ENCODE assay signal across 19 mouse cellular contexts in the genomic region with DNA sequence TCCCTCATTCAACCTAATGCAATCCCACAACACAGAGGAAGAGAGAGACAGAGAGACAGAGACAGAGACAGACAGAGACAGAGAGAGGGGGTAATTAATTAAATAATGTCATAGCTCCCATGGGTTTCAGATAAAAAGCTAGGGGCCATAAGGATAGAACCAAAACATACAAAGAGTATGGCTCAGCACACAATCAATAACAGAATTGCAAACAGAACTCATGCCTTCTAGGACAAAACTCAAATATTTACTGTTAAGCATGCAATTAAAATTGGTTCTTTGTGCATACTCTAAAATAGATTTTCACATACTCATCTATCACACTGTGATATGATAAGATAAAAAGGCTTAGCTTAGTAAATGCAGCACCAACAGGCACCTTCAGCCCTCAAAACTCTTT. TPM values are rescaled to one million over a fixed set of nuclear protein-coding genes. Genes with fewer than 3 reads are reported as not detected.
DNase-seq lines count a peak whose midpoint lies in the region; ATAC-seq lines count a peak whose summit lies in the region.
"Had no signal": no experiment of that assay in that cellular context is flagged by ENCODE, and none has a peak within 500 bp of the region (broad histone marks: within the 10 kb centered on the region; RNA-seq: fewer than 3 reads in every experiment).

No protein-coding gene starts in this region.

- H3K27me3 ChIP-seq in intestine, embryonic 15.5 days (replicated peaks): no peaks in the 10 kb centered on the region
- no peaks in the 10 kb centered on the region for H3K27me3 ChIP-seq in intestine, embryonic 16.5 days (replicated peaks; ENCODE audit: control insufficient read depth, insufficient read depth, low read length)
- H3K27me3 ChIP-seq in stomach, embryonic 15.5 days (replicated peaks): no peaks in the 10 kb centered on the region
- no peaks in the 10 kb centered on the region for H3K27me3 ChIP-seq in stomach, embryonic 16.5 days (ENCODE audit: control insufficient read depth, insufficient read depth, low read length)
- H3K27me3 ChIP-seq: forebrain, embryonic 13.5 days; forebrain, embryonic 15.5 days had no signal

- H3K4me3 ChIP-seq in intestine, embryonic 15.5 days (replicated peaks): no peak overlapping the region
- no peak overlapping the region for H3K4me3 ChIP-seq in intestine, embryonic 16.5 days (ENCODE audit: low read length)
- no peak overlapping the region for H3K4me3 ChIP-seq in stomach, embryonic 15.5 days (replicated peaks)
- no peak overlapping the region for H3K4me3 ChIP-seq in stomach, embryonic 16.5 days (replicated peaks; ENCODE audit: low read length)
- H3K4me3 ChIP-seq: embryonic facial prominence, embryonic 10.5 days; embryonic facial prominence, embryonic 12.5 days; forebrain, embryonic 13.5 days; forebrain, embryonic 15.5 days had no signal

- no peak overlapping the region for H3K9ac ChIP-seq in intestine, embryonic 15.5 days
- H3K9ac ChIP-seq in intestine, embryonic 16.5 days (ENCODE audit: low read depth, low read length): no peak overlapping the region
- H3K9ac ChIP-seq in stomach, embryonic 15.5 days: no peak overlapping the region
- H3K9ac ChIP-seq in stomach, embryonic 16.5 days (ENCODE audit: low read length): no peak overlapping the region
- H3K9ac ChIP-seq: embryonic facial prominence, embryonic 12.5 days; forebrain, embryonic 13.5 days; forebrain, embryonic 15.5 days; forebrain, postnatal 0 days had no signal

- no peaks in the 10 kb centered on the region for H3K4me1 ChIP-seq in intestine, embryonic 15.5 days (replicated peaks)
- H3K4me1 ChIP-seq in intestine, embryonic 16.5 days (ENCODE audit: control insufficient read depth, insufficient read depth, low read length): no peaks in the 10 kb centered on the region
- no peaks in the 10 kb centered on the region for H3K4me1 ChIP-seq in stomach, embryonic 15.5 days
- H3K4me1 ChIP-seq in stomach, embryonic 16.5 days (ENCODE audit: control insufficient read depth, insufficient read depth, low read length): no peaks in the 10 kb centered on the region
- H3K4me1 ChIP-seq: embryonic facial prominence, embryonic 12.5 days; forebrain, embryonic 13.5 days had no signal

- no peaks in the 10 kb centered on the region for H3K9me3 ChIP-seq in intestine, embryonic 15.5 days
- no peaks in the 10 kb centered on the region for H3K9me3 ChIP-seq in intestine, embryonic 16.5 days (ENCODE audit: control insufficient read depth, low read length)
- no peaks in the 10 kb centered on the region for H3K9me3 ChIP-seq in stomach, embryonic 15.5 days
- no peaks in the 10 kb centered on the region for H3K9me3 ChIP-seq in stomach, embryonic 16.5 days (replicated peaks; ENCODE audit: control insufficient read depth, low read length)
- H3K9me3 ChIP-seq: embryonic facial prominence, embryonic 10.5 days; embryonic facial prominence, embryonic 12.5 days; forebrain, embryonic 13.5 days; forebrain, embryonic 15.5 days had no signal

- 0 out of 2 replicates have a peak, but pooled peaks have one; percentile 8 for ATAC-seq in intestine, embryonic 15.5 days
- no peak for ATAC-seq in intestine, embryonic 16.5 days
- peak; percentile 40; the same call in 1 of the 2 replicates for ATAC-seq in stomach, embryonic 15.5 days (ENCODE audit: insufficient read depth, low FRiP score, low read depth)
- ATAC-seq in stomach, embryonic 16.5 days (ENCODE audit: insufficient read depth, low FRiP score): peak; percentile 57; the same call in 1 of the 2 replicates
- ATAC-seq: forebrain, embryonic 13.5 days; forebrain, embryonic 15.5 days; forebrain, postnatal 0 days had no signal

- no peak overlapping the region for H3K27ac ChIP-seq in intestine, embryonic 15.5 days
- no peak overlapping the region for H3K27ac ChIP-seq in intestine, embryonic 16.5 days (ENCODE audit: low read length)
- no peak overlapping the region for H3K27ac ChIP-seq in stomach, embryonic 15.5 days
- no peak overlapping the region for H3K27ac ChIP-seq in stomach, embryonic 16.5 days (ENCODE audit: low read length)
- H3K27ac ChIP-seq: embryonic facial prominence, embryonic 10.5 days; embryonic facial prominence, embryonic 12.5 days; forebrain, embryonic 13.5 days; forebrain, embryonic 15.5 days had no signal

- no peaks in the 10 kb centered on the region for H3K36me3 ChIP-seq in intestine, embryonic 15.5 days
- no peaks in the 10 kb centered on the region for H3K36me3 ChIP-seq in intestine, embryonic 16.5 days (ENCODE audit: control insufficient read depth, insufficient read depth, low read length)
- no peaks in the 10 kb centered on the region for H3K36me3 ChIP-seq in stomach, embryonic 15.5 days
- H3K36me3 ChIP-seq in stomach, embryonic 16.5 days (ENCODE audit: control insufficient read depth, insufficient read depth, low read length): no peaks in the 10 kb centered on the region
- H3K36me3 ChIP-seq: embryonic facial prominence, embryonic 10.5 days; embryonic facial prominence, embryonic 12.5 days; forebrain, embryonic 15.5 days had no signal

- no peak overlapping the region for H3K4me2 ChIP-seq in intestine, embryonic 15.5 days (replicated peaks)
- H3K4me2 ChIP-seq in intestine, embryonic 16.5 days (ENCODE audit: low read depth, low read length): no peak overlapping the region
- H3K4me2 ChIP-seq in stomach, embryonic 15.5 days: no peak overlapping the region
- no peak overlapping the region for H3K4me2 ChIP-seq in stomach, embryonic 16.5 days (ENCODE audit: low read depth, low read length)
- H3K4me2 ChIP-seq: embryonic facial prominence, embryonic 12.5 days; forebrain, embryonic 13.5 days; forebrain, embryonic 15.5 days had no signal

- DNase-seq in cerebellum, postnatal 25 days: no peak
- DNase-seq: adrenal gland, adult 2 months; adrenal gland, postnatal 10 days; adrenal gland, postnatal 25 days; cerebellum, adult 11 months; cerebellum, adult 18-20 months; cerebellum, adult 8-10 months; cerebellum, adult 9-11 months; cerebellum, postnatal 14 days; forebrain, postnatal 0 days had no signal

RNA-seq across cellular contexts. Expression of a gene that starts 5.2 kb away (rescaled TPM):
- 2.5 TPM in 2 replicates for polyA plus RNA-seq in intestine, embryonic 15.5 days (2015; fragmentation: Nextera tagmentation; extraction: Ambion mirVana)
- 1.5 and 2.4 TPM in 2 replicates for polyA plus RNA-seq in intestine, embryonic 16.5 days (2015; fragmentation: Nextera tagmentation; extraction: Ambion mirVana)
- 2.4 and 3.5 TPM in 2 replicates for polyA plus RNA-seq in stomach, embryonic 15.5 days (2015; fragmentation: Nextera tagmentation; extraction: Ambion mirVana)
- polyA plus RNA-seq in stomach, embryonic 16.5 days (2015; fragmentation: Nextera tagmentation; extraction: Ambion mirVana): 2.6 and 3.6 TPM in 2 replicates
- polyA plus RNA-seq: C2C12 had no signal
